ENCODE assay signal across 8 mouse cellular contexts in genomic region chr9:107611456-107612190, GRCm38 (mm10). TPM values are rescaled to one million over a fixed set of nuclear protein-coding genes. Genes with fewer than 3 reads are reported as not detected.
DNase-seq lines count a peak whose midpoint lies in the region; ATAC-seq and TF ChIP-seq lines count a peak whose summit lies in the region.

No protein-coding gene starts in this region.

- no peak for DNase-seq in lung, postnatal 14 days
- no peak for DNase-seq in limb, embryonic 11.5 days (ENCODE audit: low spot score)
- no peak for DNase-seq in retina, embryonic 14.5 days (ENCODE audit: low spot score)
- no peak for DNase-seq in thymus, postnatal 0 days (ENCODE audit: low spot score)
- DNase-seq in left cerebral cortex, adult 8-10 months (ENCODE audit: low spot score in 2 of 2), result no peak

- peak overlapping the region; percentile 73 for H3K9ac ChIP-seq in lung, embryonic 16.5 days (ENCODE audit: low read length)
- H3K9ac ChIP-seq in forebrain, embryonic 15.5 days (replicated peaks), result peak overlapping the region; percentile 62
- H3K9ac ChIP-seq in limb, embryonic 11.5 days (ENCODE audit: low read length), result peak overlapping the region; percentile 60

- H3K36me3 ChIP-seq in lung, embryonic 16.5 days (ENCODE audit: control insufficient read depth, insufficient read depth, low read length), result peaks cover 21% of the 10 kb centered on the region
- peaks cover 25% of the 10 kb centered on the region for H3K36me3 ChIP-seq in forebrain, embryonic 15.5 days
- H3K36me3 ChIP-seq in limb, embryonic 11.5 days (ENCODE audit: control insufficient read depth, insufficient read depth, low read length), result peaks cover 17% of the 10 kb centered on the region

- H3K4me1 ChIP-seq in lung, embryonic 16.5 days (replicated peaks; ENCODE audit: control insufficient read depth, insufficient read depth, low read length), result peaks cover 40% of the 10 kb centered on the region
- H3K4me1 ChIP-seq in forebrain, embryonic 15.5 days, result peaks cover 25% of the 10 kb centered on the region
- peaks cover 51% of the 10 kb centered on the region for H3K4me1 ChIP-seq in limb, embryonic 11.5 days (ENCODE audit: control insufficient read depth, insufficient read depth, low read length)
- peaks cover 15% of the 10 kb centered on the region for H3K4me1 ChIP-seq in olfactory bulb, adult 2 months (ENCODE audit: control insufficient read depth, insufficient read depth, low read length)

- no peaks in the 10 kb centered on the region for H3K9me3 ChIP-seq in lung, embryonic 16.5 days (ENCODE audit: control insufficient read depth, low read length)
- no peaks in the 10 kb centered on the region for H3K9me3 ChIP-seq in forebrain, embryonic 15.5 days
- no peaks in the 10 kb centered on the region for H3K9me3 ChIP-seq in limb, embryonic 11.5 days (ENCODE audit: control insufficient read depth, low read length)

- no peak for TF ChIP-seq CTCF in olfactory bulb, adult 2 months (IDR thresholded peaks at IDR 0.05; ENCODE audit: insufficient read depth, low read depth, low read length)

- no peak for ATAC-seq in lung, embryonic 16.5 days (ENCODE audit: low read depth)
- ATAC-seq in forebrain, embryonic 15.5 days (replicated peaks), result 0 out of 2 replicates have a peak, but pooled peaks have one; percentile 0
- peak; percentile 2; the same call in 1 of the 2 replicates for ATAC-seq in limb, embryonic 11.5 days (ENCODE audit: insufficient number of reproducible peaks, low FRiP score, low TSS enrichment, low read depth)

- H3K4me3 ChIP-seq in lung, embryonic 16.5 days (ENCODE audit: low read length), result peak overlapping the region; percentile 48; the same call in 1 of the 2 replicates
- peak overlapping the region; percentile 39; the same call in 1 of the 2 replicates for H3K4me3 ChIP-seq in forebrain, embryonic 15.5 days
- no peak overlapping the region for H3K4me3 ChIP-seq in limb, embryonic 11.5 days (ENCODE audit: low read depth, low read length)
- peak overlapping the region; percentile 48 for H3K4me3 ChIP-seq in olfactory bulb, adult 2 months (ENCODE audit: insufficient read depth, low read depth, low read length)

- 40% methylated on average over 6 of the region's 6 CpGs for WGBS in lung, embryonic 16.5 days
- 62% methylated on average over 6 of the region's 6 CpGs for WGBS in forebrain, embryonic 15.5 days
- 77% methylated on average over 6 of the region's 6 CpGs for WGBS in limb, embryonic 11.5 days
- WGBS in olfactory bulb, adult 2 months, result 46% methylated on average over 6 of the region's 6 CpGs

- H3K27ac ChIP-seq in lung, embryonic 16.5 days (ENCODE audit: low read length), result peak overlapping the region; percentile 94
- H3K27ac ChIP-seq in forebrain, embryonic 15.5 days (replicated peaks), result peak overlapping the region; percentile 98
- H3K27ac ChIP-seq in limb, embryonic 11.5 days (replicated peaks; ENCODE audit: low read depth, low read length), result peak overlapping the region; percentile 84
- H3K27ac ChIP-seq in olfactory bulb, adult 2 months (ENCODE audit: insufficient read depth, low read depth, low read length), result peak overlapping the region; percentile 97

- TF ChIP-seq POLR2A in olfactory bulb, adult 2 months (IDR thresholded peaks at IDR 0.05; ENCODE audit: insufficient read depth, low read depth, low read length), result no peak

- peak overlapping the region; percentile 86 for H3K4me2 ChIP-seq in lung, embryonic 16.5 days (ENCODE audit: low read depth, low read length)
- H3K4me2 ChIP-seq in forebrain, embryonic 15.5 days (replicated peaks), result peak overlapping the region; percentile 72
- peak overlapping the region; percentile 67; the same call in 1 of the 2 replicates for H3K4me2 ChIP-seq in limb, embryonic 11.5 days (ENCODE audit: low read depth, severe bottlenecking)

- H3K27me3 ChIP-seq in lung, embryonic 16.5 days (ENCODE audit: control insufficient read depth, insufficient read depth, low read depth, low read length), result no peaks in the 10 kb centered on the region
- no peaks in the 10 kb centered on the region for H3K27me3 ChIP-seq in forebrain, embryonic 15.5 days
- no peaks in the 10 kb centered on the region for H3K27me3 ChIP-seq in limb, embryonic 11.5 days (ENCODE audit: control insufficient read depth, insufficient read depth, low read length)

RNA-seq across cellular contexts. Expression of gene Sema3b, which starts 2.6 kb away (rescaled TPM):
- polyA plus RNA-seq in lung, embryonic 16.5 days (2015; fragmentation: Nextera tagmentation; extraction: Ambion mirVana), result 11.8 and 12.5 TPM in 2 replicates
- 1.7 and 2.8 TPM in 2 replicates for polyA plus RNA-seq in forebrain, embryonic 15.5 days (2015; fragmentation: Nextera tagmentation; extraction: Ambion mirVana)
- polyA plus RNA-seq in limb, embryonic 11.5 days (2014; fragmentation: Nextera tagmentation; extraction: Ambion mirVana), result 3.4 and 3.7 TPM in 2 replicates
- polyA plus RNA-seq in olfactory bulb, adult 2 months (2012; ENCODE audit: insufficient read depth, insufficient read length, low replicate concordance, missing spikeins), result not detected in 2 replicates
- polyA plus RNA-seq in thymus, postnatal 0 days (2015; fragmentation: Nextera tagmentation; extraction: Ambion mirVana), result 1.4 and 1.8 TPM in 2 replicates
- total RNA-seq in left cerebral cortex, adult 8-10 months (2022), result 1 to 10 TPM; 5.1 to 5.9 (median 5.3) TPM

RNA-seq across cellular contexts. Expression of gene Gnai2, which starts 23.5 kb away (rescaled TPM):
- 457 and 458 TPM in 2 replicates for polyA plus RNA-seq in lung, embryonic 16.5 days (2015; fragmentation: Nextera tagmentation; extraction: Ambion mirVana)
- 335 and 338 TPM in 2 replicates for polyA plus RNA-seq in forebrain, embryonic 15.5 days (2015; fragmentation: Nextera tagmentation; extraction: Ambion mirVana)
- 336 and 358 TPM in 2 replicates for polyA plus RNA-seq in limb, embryonic 11.5 days (2014; fragmentation: Nextera tagmentation; extraction: Ambion mirVana)
- polyA plus RNA-seq in olfactory bulb, adult 2 months (2012; ENCODE audit: insufficient read depth, insufficient read length, low replicate concordance, missing spikeins), result 1,429 TPM in 1 of 2 replicates, not detected in the other
- 466 and 479 TPM in 2 replicates for polyA plus RNA-seq in thymus, postnatal 0 days (2015; fragmentation: Nextera tagmentation; extraction: Ambion mirVana)
- 100 to 1,000 TPM; 239 to 252 (median 247) TPM for total RNA-seq in left cerebral cortex, adult 8-10 months (2022)

RNA-seq across cellular contexts. Expression of gene Ifrd2, which starts 24.2 kb away (rescaled TPM):
- 44.1 and 51.9 TPM in 2 replicates for polyA plus RNA-seq in lung, embryonic 16.5 days (2015; fragmentation: Nextera tagmentation; extraction: Ambion mirVana)
- 15.4 and 16.9 TPM in 2 replicates for polyA plus RNA-seq in forebrain, embryonic 15.5 days (2015; fragmentation: Nextera tagmentation; extraction: Ambion mirVana)
- 47.6 and 49.0 TPM in 2 replicates for polyA plus RNA-seq in limb, embryonic 11.5 days (2014; fragmentation: Nextera tagmentation; extraction: Ambion mirVana)
- polyA plus RNA-seq in olfactory bulb, adult 2 months (2012; ENCODE audit: insufficient read depth, insufficient read length, low replicate concordance, missing spikeins), result not detected in 2 replicates
- polyA plus RNA-seq in thymus, postnatal 0 days (2015; fragmentation: Nextera tagmentation; extraction: Ambion mirVana), result 43.6 and 48.7 TPM in 2 replicates
- 10 to 100 TPM; 11.3 to 15.5 (median 15.3) TPM for total RNA-seq in left cerebral cortex, adult 8-10 months (2022)

RNA-seq across cellular contexts. Expression of gene Hyal3, which starts 31.0 kb away (rescaled TPM):
- polyA plus RNA-seq in lung, embryonic 16.5 days (2015; fragmentation: Nextera tagmentation; extraction: Ambion mirVana), result 0.97 and 1.6 TPM in 2 replicates
- polyA plus RNA-seq in forebrain, embryonic 15.5 days (2015; fragmentation: Nextera tagmentation; extraction: Ambion mirVana), result 1.3 and 2.1 TPM in 2 replicates
- polyA plus RNA-seq in limb, embryonic 11.5 days (2014; fragmentation: Nextera tagmentation; extraction: Ambion mirVana), result 0.54 and 0.57 TPM in 2 replicates
- not detected in 2 replicates for polyA plus RNA-seq in olfactory bulb, adult 2 months (2012; ENCODE audit: insufficient read depth, insufficient read length, low replicate concordance, missing spikeins)
- 0.90 and 1.2 TPM in 2 replicates for polyA plus RNA-seq in thymus, postnatal 0 days (2015; fragmentation: Nextera tagmentation; extraction: Ambion mirVana)
- total RNA-seq in left cerebral cortex, adult 8-10 months (2022), result 1 to 10 TPM; 1.0 to 1.7 (median 1.1) TPM

RNA-seq across cellular contexts. Expression of gene Naa80, which starts 32.9 kb away (rescaled TPM):
- 22.3 and 23.0 TPM in 2 replicates for polyA plus RNA-seq in lung, embryonic 16.5 days (2015; fragmentation: Nextera tagmentation; extraction: Ambion mirVana)
- polyA plus RNA-seq in forebrain, embryonic 15.5 days (2015; fragmentation: Nextera tagmentation; extraction: Ambion mirVana), result 14.7 and 17.0 TPM in 2 replicates
- 14.3 and 16.7 TPM in 2 replicates for polyA plus RNA-seq in limb, embryonic 11.5 days (2014; fragmentation: Nextera tagmentation; extraction: Ambion mirVana)
- polyA plus RNA-seq in olfactory bulb, adult 2 months (2012; ENCODE audit: insufficient read depth, insufficient read length, low replicate concordance, missing spikeins), result not detected in 2 replicates
- polyA plus RNA-seq in thymus, postnatal 0 days (2015; fragmentation: Nextera tagmentation; extraction: Ambion mirVana), result 18.4 and 23.1 TPM in 2 replicates
- total RNA-seq in left cerebral cortex, adult 8-10 months (2022), result 10 to 100 TPM in 3 of 4 experiments, 1 to 10 TPM in 1; 9.1 to 17.4 (median 13.3) TPM

Comparison
In these comparisons a context has a peak if more than half of its experiments do, and no peak if none do; other contexts are left out.
1. RNA of gene Ifrd2, which starts 24.2 kb away (polyA plus RNA-seq): 47.6 to 49.0 TPM in limb, embryonic 11.5 days, 44.1 to 51.9 TPM in lung, embryonic 16.5 days, 43.6 to 48.7 TPM in thymus, postnatal 0 days and 15.4 to 16.9 TPM in forebrain, embryonic 15.5 days; not detected in olfactory bulb, adult 2 months; every median in the first group is over 10 times any median in the second.
2. Peak in every context shown above with its lines, with median percentiles within 50 percentile points of each other: H3K27ac ChIP-seq, H3K4me2 ChIP-seq and H3K9ac ChIP-seq.